Mouse (Mus musculus): ENCODE data around the gene Btbd35f12. TPM values are rescaled to one million over a fixed set of nuclear protein-coding genes. Genes with fewer than 3 reads are reported as not detected.

Gene Btbd35f12
- not detected in 2 replicates for polyA plus RNA-seq (2015; fragmentation: Nextera tagmentation; extraction: Ambion mirVana)

DNA sequence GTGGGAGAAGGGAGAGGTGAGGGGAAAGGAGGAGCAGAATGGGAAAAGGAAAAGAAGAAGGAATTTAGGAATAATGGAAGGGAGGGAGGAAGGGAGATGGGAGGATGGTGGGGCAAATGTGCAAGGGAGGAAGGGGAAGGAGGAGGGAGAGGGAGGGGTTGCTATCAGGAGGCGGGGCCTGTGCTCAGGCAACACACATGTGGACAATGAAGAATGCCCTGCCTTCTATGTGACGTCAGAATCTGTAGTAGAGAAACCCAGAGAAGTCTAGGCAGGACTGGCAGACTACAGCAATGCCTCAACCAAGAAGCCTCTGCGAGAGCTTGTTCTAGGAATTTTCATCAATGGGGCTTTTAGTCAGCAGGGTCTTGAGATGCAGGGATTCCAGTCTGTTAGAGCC is at the start of gene Btbd35f12:
Gene Btbd35f12, plus strand, starts transcription at position 301 of the 400 bp plus-strand sequence.

Other genes with a start within 250 kb of the Btbd35f12 start
- gene Spin2-ps6, start 78.5 kb upstream of the Btbd35f12 start, polyA plus RNA-seq (2015; fragmentation: Nextera tagmentation; extraction: Ambion mirVana) = not detected in 2 replicates

All from urinary bladder, postnatal 0 days (tissue).